8 mouse cellular contexts compared by ENCODE assay signal in genomic region chr11:117969945-117970872, GRCm38 (mm10). TPM values are rescaled to one million over a fixed set of nuclear protein-coding genes. Genes with fewer than 3 reads are reported as not detected.
DNase-seq lines count a peak whose midpoint lies in the region; ATAC-seq and TF ChIP-seq lines count a peak whose summit lies in the region.

TSS of gene Socs3 (minus strand) at chr11:117970047.

- peak; percentile 51; the same call in 1 of the 2 replicates for ATAC-seq in G1E (ENCODE audit: extremely low read depth, insufficient number of reproducible peaks, low FRiP score, poor library complexity, severe bottlenecking)
- peak; percentile 46 to 55 for ATAC-seq in hematopoietic stem cell, adult 5-6 weeks (replicated peaks in 1 of 2; ENCODE audit: insufficient read depth in 1 of 2, low FRiP score in 2 of 2, low TSS enrichment in 1 of 2, low read depth in 1 of 2, poor library complexity in 2 of 2, severe bottlenecking in 2 of 2)
- peak; percentile 36 for ATAC-seq in lung, embryonic 16.5 days (ENCODE audit: low read depth)

- peak within 1 kb of the TSS; percentile 98 for H3K4me2 ChIP-seq in lung, embryonic 16.5 days (ENCODE audit: low read depth, low read length)

- TF ChIP-seq POLR2A in cerebellum, adult 2 months (IDR thresholded peaks at IDR 0.05; ENCODE audit: borderline replicate concordance, insufficient read depth, low read length), result no peak

- H3K4me1 ChIP-seq in G1E (ENCODE audit: insufficient read depth, low read depth, low read length), result peaks cover 46% of the 10 kb centered on the region
- peaks cover 16% of the 10 kb centered on the region for H3K4me1 ChIP-seq in cerebellum, adult 2 months (ENCODE audit: control insufficient read depth, insufficient read depth, low read length)
- H3K4me1 ChIP-seq in lung, embryonic 16.5 days (replicated peaks; ENCODE audit: control insufficient read depth, insufficient read depth, low read length), result peaks cover 46% of the 10 kb centered on the region

- peak; percentile 66; the same call in 1 of the 2 replicates for TF ChIP-seq CTCF in G1E (IDR thresholded peaks at IDR 0.05; ENCODE audit: low read depth, low read length)
- TF ChIP-seq CTCF in cerebellum, adult 2 months (IDR thresholded peaks at IDR 0.05; ENCODE audit: borderline replicate concordance, insufficient read depth, low read depth, low read length), result peak; percentile 82

- H3K4me3 ChIP-seq in G1E (ENCODE audit: low read depth, low read length), result peak within 1 kb of the TSS; percentile 74
- H3K4me3 ChIP-seq in cerebellum, adult 2 months (replicated peaks; ENCODE audit: insufficient read depth, low read depth, low read length), result peak within 1 kb of the TSS; percentile 51
- peak within 1 kb of the TSS; percentile 85 for H3K4me3 ChIP-seq in lung, embryonic 16.5 days (ENCODE audit: low read length)

- peaks cover 9% of the 10 kb centered on the region for H3K9me3 ChIP-seq in G1E (replicated peaks)
- H3K9me3 ChIP-seq in lung, embryonic 16.5 days (ENCODE audit: control insufficient read depth, low read length), result no peaks in the 10 kb centered on the region

- whole genome bisulfite sequencing in cerebellum, adult 2 months, result 18% methylated on average over 21 of the region's 21 CpGs
- 9% methylated on average over 21 of the region's 21 CpGs for WGBS in lung, embryonic 16.5 days

- peak within 1 kb of the TSS; percentile 96 for H3K9ac ChIP-seq in lung, embryonic 16.5 days (ENCODE audit: low read length)

- H3K27ac ChIP-seq in cerebellum, adult 2 months (ENCODE audit: insufficient read depth, low read length), result no peak within 1 kb of the TSS
- H3K27ac ChIP-seq in lung, embryonic 16.5 days (ENCODE audit: low read length), result peak within 1 kb of the TSS; percentile 98

- peak; percentile 84 for DNase-seq in G1E (ENCODE audit: low spot score)
- peak; percentile 81 to 91 for DNase-seq in cerebellum, adult 2 months
- peak; percentile 87 for DNase-seq in forelimb bud, embryonic 11.5 days (ENCODE audit: low read depth, low spot score)
- peak; percentile 84 for DNase-seq in layer of hippocampus, adult 9-10 months (ENCODE audit: low spot score)
- peak; percentile 93 for DNase-seq in ovary, postnatal 10 days (ENCODE audit: low spot score)
- peak; percentile 87 to 99 for DNase-seq in thymus, postnatal 10 days (ENCODE audit: low spot score in 2 of 2)

- peaks cover 64% of the 10 kb centered on the region for H3K27me3 ChIP-seq in G1E (ENCODE audit: insufficient read depth, low read length)
- H3K27me3 ChIP-seq in cerebellum, adult 2 months (ENCODE audit: control insufficient read depth, insufficient read depth, low read length), result no peaks in the 10 kb centered on the region
- peaks cover 4% of the 10 kb centered on the region; the same call in 1 of the 2 replicates for H3K27me3 ChIP-seq in lung, embryonic 16.5 days (ENCODE audit: control insufficient read depth, insufficient read depth, low read depth, low read length)

- peaks cover 26% of the 10 kb centered on the region for H3K36me3 ChIP-seq in G1E (replicated peaks)
- H3K36me3 ChIP-seq in lung, embryonic 16.5 days (ENCODE audit: control insufficient read depth, insufficient read depth, low read length), result no peaks in the 10 kb centered on the region

RNA-seq across cellular contexts. Expression of gene Socs3, which starts in this region (rescaled TPM):
- total RNA-seq in G1E (2014; fragmentation: Nextera tagmentation), result 1.3 TPM in 1 of 2 replicates, not detected in the other
- total RNA-seq in G1E (2017), result 3.8 and 5.6 TPM in 2 replicates
- 2.5 and 2.9 TPM in 2 replicates for polyA plus RNA-seq in G1E (2012)
- polyA plus RNA-seq in cerebellum, adult 2 months (2012; rRNA removed), result 1.6 and 2.1 TPM in 2 replicates
- total RNA-seq in hematopoietic stem cell, adult 5-6 weeks (2017), result 38.0 and 44.5 TPM in 2 replicates
- polyA plus RNA-seq in lung, embryonic 16.5 days (2015; fragmentation: Nextera tagmentation; extraction: Ambion mirVana), result 12.5 and 13.2 TPM in 2 replicates
